Mouse (Mus musculus): ENCODE results near the gene Sh2b2.

The Sh2b2 gene

DNA sequence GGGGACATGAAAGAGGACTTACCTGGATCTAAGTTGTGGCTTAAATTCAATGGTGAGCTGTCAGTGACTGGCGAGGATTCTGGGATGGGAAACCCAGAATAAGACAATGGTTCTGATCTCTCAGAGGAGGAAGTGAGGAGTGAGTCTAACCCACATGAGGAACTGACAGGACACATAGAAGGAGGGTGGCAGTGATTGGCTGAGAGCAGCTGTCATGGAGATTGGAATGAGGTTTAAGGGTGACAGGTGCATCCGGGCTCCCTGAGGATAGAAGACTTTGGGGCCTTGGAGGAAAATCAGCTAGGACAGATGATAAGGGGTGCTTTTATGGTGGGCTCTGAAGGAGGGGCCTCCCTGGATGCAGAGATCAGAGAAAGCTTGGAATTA lies at the start of gene Sh2b2:
Gene Sh2b2, minus strand, starts transcription at position 105 of the 387 bp plus-strand sequence.
- peak; percentile 74 for DNase-seq (ENCODE audit: low read depth, low spot score)

DNA sequence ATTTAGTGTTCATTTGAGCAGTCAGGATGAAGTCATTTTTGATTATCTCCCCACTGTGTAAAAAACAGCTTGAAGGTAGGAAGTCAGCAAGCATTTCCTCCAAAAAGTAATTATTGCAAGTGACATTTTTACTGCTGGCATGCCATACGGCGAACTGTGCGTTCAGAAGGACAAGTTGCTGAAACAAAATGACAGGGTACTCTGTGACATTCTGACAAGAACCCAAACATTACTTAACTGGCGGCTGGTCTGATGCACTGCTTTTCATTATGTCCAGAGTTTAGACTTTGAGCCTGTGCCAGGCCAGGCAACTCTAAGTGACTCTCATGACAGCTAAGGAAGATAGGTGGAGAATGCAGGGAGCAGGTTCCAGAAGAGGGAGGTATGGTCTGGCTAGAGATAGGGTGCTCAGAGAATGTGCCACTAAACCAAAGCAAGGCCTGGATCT lies 46.6 kb upstream of the Sh2b2 start:
- no peak for DNase-seq (ENCODE audit: low read depth, low spot score)

DNA sequence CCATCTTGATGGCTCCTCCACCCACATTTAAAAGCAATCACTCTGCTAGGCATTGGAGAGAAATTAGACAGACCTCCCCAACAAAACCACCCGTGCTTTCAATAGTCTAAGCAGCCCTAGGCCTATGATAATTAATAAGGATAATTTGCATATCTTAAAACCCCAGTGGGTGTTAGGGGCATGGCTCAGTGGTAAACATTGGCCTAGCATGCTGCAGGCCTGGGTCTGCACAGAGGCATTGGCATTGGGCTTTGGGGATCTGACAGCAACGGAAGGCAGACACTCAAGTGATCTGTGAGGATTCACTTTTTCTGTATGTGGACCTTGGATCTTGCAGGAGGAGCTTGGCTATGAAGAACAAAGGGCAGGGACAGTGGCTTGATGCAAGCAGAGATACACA lies 46.0 kb upstream of the Sh2b2 start:
- DNase-seq (ENCODE audit: low read depth, low spot score), result no peak

DNA sequence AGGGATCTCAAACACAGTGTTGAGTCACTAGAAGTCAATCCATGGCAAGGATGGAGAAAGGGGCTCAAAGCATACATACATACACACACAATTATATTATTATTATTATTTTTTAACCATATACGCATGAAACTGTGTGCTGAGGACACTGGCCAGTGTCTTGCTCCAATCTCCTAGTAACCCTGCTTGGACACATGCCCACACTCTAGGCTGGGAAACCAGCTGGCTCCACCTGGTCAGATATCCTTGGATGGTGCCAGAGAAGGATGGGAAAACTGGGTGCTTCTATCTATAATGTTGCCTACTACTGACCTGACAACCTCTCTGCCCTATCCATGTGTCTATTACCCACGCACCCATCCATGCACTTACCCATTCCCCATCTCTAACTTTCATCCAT lies 45.2 kb upstream of the Sh2b2 start:
- DNase-seq (ENCODE audit: low read depth, low spot score), result no peak

DNA sequence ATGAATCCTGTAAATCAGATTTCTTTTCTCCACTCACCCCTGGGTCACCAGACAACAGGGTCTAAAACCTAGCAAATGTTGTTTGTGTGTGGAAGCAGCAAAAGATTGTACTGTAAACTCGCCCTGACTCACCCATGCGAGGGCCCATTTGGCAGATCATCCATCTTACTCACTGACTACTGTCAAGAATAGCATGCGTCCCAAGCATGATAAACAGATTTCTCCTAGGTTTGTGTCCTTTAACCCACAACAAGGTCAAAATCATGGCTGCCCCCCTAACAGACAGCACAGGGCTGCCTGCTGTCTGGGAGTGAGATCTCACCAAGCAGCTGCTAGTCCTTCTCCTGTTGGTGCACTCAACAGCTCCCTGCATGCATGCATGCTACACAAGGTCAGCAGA lies 43.4 kb upstream of the Sh2b2 start:
- no peak for DNase-seq (ENCODE audit: low read depth, low spot score)

DNA sequence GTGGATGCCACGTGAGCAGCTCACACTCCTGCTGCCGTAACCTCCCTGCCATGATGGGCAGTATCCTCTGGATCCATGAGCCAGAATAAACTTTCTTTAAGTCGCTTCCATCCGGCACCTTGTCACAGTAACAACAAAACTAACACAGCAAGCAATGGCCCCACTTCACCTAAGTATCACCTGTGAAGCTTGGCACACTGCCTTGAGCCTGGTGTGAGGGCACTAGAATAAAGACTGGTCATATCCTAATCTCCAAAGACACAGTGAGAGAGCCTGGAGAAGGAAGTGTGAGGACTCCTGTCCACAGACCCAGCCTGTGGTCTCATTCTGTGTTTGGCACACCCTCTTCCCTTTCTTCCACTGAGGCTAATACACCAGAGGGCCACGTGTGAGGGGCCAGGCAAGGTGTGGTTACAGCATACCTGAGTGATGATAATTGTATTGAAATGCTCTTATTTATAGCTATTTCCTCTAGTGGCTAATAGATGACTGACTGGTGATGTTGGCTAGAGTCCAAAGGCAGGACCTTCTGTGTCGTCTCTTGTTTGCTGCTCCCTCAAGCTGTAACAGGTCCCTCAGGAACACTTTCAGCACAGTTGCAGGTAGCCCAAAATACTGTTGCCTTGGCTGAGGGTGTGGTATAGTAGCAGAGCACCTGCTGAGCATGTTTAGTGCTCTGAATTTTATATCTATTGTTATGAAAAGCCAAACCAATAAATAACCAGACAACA lies 42.2 kb upstream of the Sh2b2 start:
- no peak for DNase-seq (ENCODE audit: low read depth, low spot score)

DNA sequence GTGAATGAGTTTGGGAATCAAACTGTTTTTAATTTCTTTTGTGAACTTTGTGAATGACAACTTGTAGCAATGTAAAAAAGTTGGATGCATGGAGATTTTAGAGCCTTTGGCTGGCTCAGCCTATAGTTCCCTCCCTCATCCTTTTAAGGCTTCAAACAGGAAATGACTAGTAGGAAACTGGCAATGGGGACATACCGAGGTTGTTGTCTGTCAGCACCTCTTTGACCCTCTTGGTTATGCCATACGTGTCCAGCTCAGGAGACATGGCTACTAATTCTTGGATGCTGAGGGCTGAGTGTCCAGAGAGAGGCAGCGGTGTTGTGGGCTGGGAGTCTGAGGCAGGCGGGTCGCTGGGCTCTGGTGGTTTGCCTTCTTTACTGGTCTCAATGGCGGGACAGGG lies 40.2 kb upstream of the Sh2b2 start:
- DNase-seq (ENCODE audit: low read depth, low spot score), result no peak

DNA sequence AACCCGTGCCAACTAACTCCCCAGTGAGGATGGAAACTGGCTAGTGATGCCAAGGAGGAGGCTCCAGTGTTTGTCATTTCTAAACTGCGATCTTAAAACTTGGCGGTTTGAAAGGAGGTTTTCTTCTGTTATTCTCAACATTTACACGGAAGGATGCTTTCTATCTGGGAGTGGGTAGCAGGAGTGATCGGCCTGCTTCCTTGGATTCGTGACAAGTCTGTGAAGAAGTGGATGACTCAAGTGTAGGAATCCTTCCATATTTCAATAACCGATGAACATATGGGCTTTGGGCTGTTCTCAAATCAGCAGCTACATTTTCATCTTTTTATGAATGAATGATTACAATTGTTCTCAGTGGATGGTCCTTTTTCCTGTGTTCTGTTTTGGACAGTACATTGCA lies 38.8 kb upstream of the Sh2b2 start:
- DNase-seq (ENCODE audit: low read depth, low spot score), result no peak

DNA sequence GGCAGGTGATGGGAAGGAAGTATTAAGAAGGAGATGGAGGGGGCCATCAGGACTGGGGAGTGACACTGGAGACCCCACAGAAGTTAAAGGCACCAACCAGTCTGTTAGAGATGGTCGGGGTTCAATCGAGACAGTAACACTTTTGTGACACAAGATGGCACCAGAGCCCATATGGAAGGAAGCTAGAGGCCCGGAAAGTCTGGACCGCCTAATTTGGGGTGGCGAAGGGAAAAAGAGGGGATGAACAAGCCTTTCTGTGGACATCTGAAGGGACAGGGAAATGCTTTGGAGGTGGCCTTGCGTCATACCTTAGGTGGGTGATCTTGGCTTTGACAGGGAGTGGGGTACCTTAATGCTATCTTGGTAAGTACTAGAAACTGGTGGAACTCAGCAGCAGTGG lies 35.0 kb upstream of the Sh2b2 start:
- DNase-seq (ENCODE audit: low read depth, low spot score), result peak; percentile 16

DNA sequence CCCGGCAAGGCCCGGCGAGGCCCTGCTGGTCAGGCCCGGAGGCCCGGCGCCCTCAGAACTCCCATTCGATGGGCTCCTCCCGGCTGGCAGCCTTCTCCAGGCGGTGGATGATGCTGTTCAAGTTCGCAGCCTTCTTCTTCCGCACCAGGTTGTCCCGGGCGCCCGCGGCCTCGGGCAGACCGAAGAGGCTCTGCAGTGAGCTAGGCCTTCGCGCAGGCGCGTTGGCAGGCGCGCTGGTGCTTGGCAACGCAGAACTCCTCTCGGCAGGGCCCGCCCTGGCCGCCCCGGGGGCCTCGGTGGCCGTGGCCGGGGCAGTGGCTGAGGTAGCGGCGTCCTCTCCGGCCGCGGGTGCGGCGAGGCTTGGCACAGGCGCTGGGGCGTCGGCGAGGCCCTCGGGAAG lies 28.4 kb upstream of the Sh2b2 start:
- DNase-seq (ENCODE audit: low read depth, low spot score), result no peak

DNA sequence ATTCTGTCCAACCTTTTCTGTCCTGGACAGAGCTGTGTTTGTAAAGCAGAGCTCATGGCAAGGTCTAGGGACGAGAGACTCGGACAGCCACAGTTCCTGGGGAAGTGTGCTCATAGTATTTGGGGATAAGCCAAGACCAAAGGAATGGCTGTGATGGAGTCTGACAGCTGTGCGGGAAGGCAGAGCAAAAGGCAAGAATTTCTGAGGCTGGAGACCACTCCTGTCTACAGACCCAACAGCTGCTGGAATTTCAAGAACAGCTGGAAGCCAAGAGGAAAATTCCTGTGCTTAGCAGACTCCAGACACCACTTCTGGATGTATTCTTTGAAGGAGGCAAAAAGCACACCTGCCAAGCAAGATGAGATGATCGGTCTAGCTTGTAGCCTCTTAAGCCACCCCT lies 23.6 kb upstream of the Sh2b2 start:
- DNase-seq (ENCODE audit: low read depth, low spot score), result no peak

DNA sequence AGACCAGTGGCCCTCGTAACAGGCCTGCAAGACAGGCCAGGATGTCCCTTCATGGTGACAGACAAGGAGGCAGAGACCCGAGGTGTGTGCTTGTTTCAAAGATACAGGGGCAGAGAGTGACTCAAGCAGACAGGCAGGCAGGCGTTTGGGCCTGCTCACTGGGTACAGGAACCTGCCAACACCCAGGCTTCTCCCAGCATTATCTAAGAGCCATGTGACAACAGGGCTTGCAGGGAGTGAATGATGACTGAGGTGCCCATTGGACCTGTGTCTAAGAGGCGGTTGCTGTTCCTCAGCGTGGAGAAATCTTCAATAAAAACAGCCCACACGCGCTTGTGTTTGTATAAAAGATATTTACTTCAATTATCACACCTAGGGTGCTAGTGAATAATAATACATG lies 19.7 kb upstream of the Sh2b2 start:
- DNase-seq (ENCODE audit: low read depth, low spot score), result no peak

DNA sequence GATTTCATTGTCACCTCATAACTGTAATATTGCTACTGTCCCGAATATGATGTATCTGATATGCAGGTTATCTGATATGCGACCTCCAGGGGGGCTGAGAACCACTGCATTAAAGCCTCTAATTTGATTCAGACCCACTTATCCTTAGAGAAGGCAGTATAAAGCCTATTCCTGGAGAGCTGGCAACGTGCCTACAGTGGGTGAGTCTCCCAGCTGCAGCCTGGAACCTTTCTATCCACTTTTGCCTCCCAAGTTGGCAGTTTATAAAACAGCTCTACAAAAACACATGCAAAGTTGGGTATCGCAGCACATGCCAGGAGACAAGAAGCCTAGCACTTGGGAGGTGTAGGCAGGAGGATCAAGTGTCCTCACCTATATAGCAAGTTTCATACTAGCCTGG lies 17.0 kb upstream of the Sh2b2 start:
- DNase-seq (ENCODE audit: low read depth, low spot score), result no peak

DNA sequence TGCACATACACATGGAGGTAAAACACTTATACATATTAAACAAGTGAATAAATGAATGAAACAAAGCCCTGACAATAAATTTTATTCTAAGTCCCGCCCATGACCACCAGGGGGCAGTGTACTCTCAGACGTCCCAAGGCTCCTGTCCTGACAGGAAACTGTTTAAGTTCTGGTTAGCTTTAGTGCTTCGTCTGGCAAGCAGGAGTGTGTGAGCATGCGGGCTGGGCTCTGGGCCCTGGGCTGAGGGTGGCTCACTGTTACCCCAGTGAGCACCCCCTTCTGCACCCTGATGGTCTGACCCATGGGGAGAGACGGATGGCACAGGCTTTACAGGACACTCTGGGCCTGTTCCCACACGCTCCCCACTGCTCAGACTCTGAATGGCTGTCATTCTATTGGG lies 12.6 kb upstream of the Sh2b2 start:
- peak; percentile 69 for DNase-seq (ENCODE audit: low read depth, low spot score)

DNA sequence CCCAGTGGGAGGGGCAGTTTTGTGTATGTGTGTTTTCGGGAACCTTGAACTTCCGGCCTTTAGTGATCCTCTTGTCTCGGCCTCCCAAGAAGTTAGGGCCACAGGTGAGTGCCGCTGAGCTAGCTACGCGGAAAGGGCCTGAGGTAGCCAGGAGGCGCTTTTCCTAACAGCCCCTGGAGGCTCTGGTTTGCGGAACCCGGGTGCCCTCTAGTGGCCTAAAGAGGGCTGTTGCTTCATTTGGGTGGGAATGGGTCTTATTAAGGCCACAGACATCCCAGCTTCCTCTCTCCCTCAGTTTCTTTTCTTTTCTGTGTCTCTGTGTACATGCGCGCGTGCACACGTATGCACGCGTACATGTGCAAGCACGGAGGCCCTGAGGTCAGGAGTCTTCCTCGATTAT lies 6.5 kb upstream of the Sh2b2 start:
- DNase-seq (ENCODE audit: low read depth, low spot score), result peak; percentile 85

DNA sequence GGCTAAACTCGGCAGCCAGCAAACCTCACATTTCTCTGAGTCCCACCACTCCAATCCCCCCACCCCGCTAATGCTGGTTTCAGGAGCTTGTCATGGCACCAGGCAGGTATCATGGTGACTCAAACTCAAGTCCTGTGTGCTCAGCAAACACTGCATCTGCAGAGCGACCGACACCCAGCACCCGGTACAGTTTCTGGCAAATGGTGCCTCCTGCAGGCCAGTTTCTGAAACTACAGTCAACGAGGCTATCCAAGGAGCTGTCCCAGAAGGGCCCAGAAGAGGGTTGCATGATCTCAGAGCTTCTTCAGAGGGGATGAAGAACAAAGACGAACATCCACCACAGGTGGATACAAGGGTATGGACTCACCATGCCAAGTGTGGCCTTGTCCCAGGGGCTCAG lies 4.6 kb upstream of the Sh2b2 start:
- peak; percentile 75 for DNase-seq (ENCODE audit: low read depth, low spot score)

DNA sequence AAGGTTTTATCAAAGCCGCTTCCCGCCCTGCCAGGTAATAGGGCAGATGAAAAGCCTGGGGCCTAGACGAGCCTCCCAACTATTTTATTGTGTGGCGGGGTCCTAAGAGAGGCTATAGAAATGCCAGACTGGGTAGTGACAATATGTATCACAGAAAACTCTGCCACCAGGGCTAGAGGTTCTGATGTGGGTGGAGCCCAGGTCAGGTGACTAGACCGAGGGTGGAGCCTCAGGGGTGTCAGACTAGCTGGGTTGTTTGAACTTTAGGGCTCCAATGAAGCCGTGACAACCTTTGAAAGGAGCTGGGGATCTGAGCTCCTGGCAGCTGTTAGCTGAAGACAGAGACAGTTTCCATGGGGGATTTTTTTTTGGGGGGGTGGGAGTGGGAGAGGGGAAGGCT lies 2.1 kb upstream of the Sh2b2 start:
- peak; percentile 49 for DNase-seq (ENCODE audit: low read depth, low spot score)

DNA sequence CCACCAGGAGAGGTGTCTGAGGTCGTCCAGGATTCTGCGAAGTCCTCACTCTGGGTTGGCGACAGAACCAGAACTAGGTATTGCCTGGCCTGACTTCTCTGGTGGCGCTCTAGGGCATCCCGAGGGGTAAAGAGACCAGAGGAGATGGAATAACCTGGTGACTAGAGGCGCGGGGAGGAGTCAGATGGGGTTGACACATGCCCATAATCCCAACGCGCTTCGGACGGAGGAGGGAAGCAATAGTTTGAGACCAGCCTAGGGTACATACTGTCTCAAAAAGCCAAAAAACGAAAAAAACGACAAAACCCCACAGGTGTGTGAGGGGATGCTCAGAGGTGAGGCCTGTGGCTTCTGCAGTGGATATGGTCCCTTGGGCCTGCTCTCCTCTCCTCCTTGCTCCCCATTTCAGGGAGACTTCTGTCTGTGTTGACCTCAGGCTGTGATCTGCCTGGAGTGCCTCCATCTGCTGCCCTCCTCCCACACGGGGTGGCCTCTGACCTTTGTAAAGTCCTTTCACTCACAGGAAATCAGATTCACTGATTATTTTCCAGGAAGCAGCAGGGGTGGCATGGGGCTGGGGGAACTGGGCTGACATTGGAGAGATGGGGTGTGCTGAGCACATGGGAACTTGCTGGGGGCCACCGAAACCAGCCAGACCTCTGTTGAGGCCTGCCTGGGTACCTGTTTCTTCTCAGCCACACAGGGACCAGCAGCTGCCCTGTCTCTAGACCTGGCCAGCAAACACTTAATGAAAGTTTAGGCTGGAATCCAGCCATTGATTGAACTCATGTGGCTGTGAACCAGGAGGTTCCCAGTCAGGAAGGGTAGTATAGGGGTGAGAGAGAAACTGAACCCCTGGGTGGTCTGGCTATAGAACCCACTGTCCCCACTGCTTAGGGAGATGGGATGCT lies 560 bp downstream of the Sh2b2 start:
- DNase-seq (ENCODE audit: low read depth, low spot score), result peak; percentile 59

DNA sequence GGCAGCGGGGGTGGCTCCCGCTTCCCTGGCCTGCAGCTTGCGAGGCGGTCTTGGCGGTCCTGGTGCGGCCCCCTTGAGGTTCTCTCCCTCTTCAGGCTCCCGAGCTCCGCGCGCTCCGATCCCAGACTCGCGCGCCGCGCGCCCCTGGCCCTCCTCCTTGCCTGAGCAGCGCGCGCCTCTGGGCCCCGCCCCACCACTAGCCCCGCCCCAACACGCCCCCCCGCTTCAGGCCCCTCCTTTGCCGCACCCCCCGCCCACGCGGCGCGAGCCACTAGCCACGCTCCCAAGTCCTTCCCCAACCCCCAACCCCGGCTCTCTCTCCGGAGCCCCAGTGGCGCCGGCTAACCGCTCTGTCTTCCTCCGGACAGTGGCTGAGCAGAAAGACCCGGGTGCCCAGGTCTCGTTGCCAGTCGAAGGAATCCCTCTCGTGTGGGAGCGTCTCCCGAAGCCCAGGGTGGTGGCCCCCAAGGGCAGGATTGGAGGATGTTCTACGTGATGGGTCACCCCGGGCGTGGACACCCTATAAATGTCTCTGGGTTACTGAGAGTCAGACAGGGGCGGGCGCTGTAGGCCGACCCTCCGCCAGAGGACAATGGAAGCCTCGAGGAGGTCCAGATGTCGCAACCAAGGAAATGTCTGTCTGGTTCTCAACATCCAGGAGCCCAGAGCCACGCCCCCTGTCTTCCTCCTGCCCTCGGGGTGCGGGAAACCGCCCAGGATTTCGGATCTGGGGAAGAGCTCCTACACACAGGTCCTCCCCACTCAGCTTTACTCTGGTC lies 1.4 kb downstream of the Sh2b2 start:
- peak; percentile 89 for DNase-seq (ENCODE audit: low read depth, low spot score)

DNA sequence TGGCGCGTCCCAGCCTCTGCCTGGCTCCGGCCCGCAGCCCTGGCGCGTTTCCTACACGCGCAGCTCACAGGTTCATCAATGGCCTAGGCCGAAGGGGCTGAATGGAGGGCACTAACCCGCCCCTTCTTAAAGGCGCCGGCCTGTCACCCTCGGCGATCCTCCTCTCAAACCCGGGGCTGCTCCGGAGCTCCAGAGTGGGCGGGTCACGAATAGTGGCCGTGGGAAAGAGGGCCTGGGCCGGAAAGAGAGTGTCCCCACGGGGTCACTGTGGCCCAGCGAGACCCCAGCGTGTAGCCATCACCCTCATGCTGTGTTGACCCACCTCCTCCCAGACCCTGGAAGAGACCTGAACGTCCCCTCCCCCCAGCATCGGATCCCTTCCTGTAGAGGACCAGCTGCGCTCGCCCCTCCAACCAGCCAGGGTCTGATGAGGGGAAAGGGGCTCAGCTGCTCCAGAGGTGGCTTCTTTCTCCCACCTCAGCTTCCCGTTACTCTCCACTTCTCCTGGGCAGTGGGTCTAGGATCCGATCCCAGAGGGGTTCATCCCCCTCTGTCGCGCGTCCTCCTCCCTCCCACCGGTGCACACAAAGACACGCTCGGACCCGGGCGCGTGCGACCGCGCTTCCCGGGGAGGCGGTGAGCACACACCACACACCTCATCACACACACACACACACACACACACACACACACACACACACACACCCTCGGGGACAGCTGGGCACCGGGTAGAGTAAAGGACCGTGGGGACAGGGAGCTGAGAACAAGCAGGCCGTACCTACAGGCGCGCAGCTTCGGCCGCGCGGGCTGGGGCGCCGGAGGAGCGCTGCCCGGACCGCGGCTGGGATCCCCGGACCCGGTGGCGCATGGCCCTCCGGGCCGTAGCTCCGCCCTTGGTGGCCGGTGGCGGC lies 2.2 kb downstream of the Sh2b2 start:
- peak; percentile 76 for DNase-seq (ENCODE audit: low read depth, low spot score)

DNA sequence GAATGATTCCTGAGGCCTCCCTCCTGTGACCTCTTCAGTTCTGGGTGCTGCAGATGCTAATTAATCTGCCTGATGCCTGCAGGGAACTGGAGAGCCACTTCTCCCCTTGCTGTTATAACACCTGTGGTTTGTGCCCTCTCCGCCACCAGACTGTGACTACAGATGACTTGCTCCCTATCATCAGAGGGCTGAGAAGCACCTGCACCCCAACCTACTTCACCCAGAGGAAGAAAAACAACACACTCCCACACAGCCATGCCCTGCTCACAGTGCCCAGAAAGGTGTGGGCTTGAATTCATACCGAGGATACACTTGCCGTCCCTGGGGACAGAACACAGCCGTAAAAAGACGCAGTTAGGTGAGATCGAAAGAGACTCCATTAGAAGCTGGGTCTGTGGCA lies 5.2 kb downstream of the Sh2b2 start:
- peak; percentile 90 for DNase-seq (ENCODE audit: low read depth, low spot score)
